Mouse (Mus musculus): ENCODE results near the gene Ifrd2. TPM values are rescaled to one million over a fixed set of nuclear protein-coding genes. Genes with fewer than 3 reads are reported as not detected.
"Not testable (repeated sequence)": the region's sequence is repeated elsewhere in the genome, so short reads cannot be mapped to it uniquely, and the experiment has no call there.

Gene Ifrd2
- total RNA-seq, 4 experiments from 2014 or later, result 51.3 to 56.2 (median 54.0) TPM

GRCm38 (mm10) chr9:107551890-107552355, 35.5 kb upstream of the Ifrd2 start:
- DNase-seq (ENCODE audit: low spot score in 2 of 2), result no peak

GRCm38 (mm10) chr9:107552690-107553393, 34.6 kb upstream of the Ifrd2 start:
- DNase-seq (ENCODE audit: low spot score in 2 of 2), result no peak

GRCm38 (mm10) chr9:107553541-107554318, 33.7 kb upstream of the Ifrd2 start:
- no peak for DNase-seq (ENCODE audit: low spot score in 2 of 2)

- DNase-seq (ENCODE audit: low spot score in 2 of 2), result peak; percentile 91 to 95
Observed at GRCm38 (mm10) chr9:107554319-107554825, 33.1 kb upstream of the Ifrd2 start.

- peak; percentile 55 to 57 for DNase-seq (ENCODE audit: low spot score in 2 of 2)
Observed at GRCm38 (mm10) chr9:107555031-107555457, 32.4 kb upstream of the Ifrd2 start.

- DNase-seq (ENCODE audit: low spot score in 2 of 2), result no peak
Observed at GRCm38 (mm10) chr9:107555701-107556100, 31.7 kb upstream of the Ifrd2 start.

- no peak for DNase-seq (ENCODE audit: low spot score in 2 of 2)
Observed at GRCm38 (mm10) chr9:107556346-107556745, 31.1 kb upstream of the Ifrd2 start.

GRCm38 (mm10) chr9:107563029-107563581, 24.3 kb upstream of the Ifrd2 start, which contains the start of gene Tusc2:
Gene Tusc2, plus strand, starts transcription at chr9:107563255.
- peak; percentile 91 for DNase-seq (ENCODE audit: low spot score in 2 of 2)

GRCm38 (mm10) chr9:107565556-107565955, 21.9 kb upstream of the Ifrd2 start:
- not testable (repeated sequence) for DNase-seq (ENCODE audit: low spot score in 2 of 2)

- peak; percentile 68 to 70 for DNase-seq (ENCODE audit: low spot score in 2 of 2)
Observed at GRCm38 (mm10) chr9:107566041-107566709, 21.3 kb upstream of the Ifrd2 start.

GRCm38 (mm10) chr9:107566855-107567254, 20.6 kb upstream of the Ifrd2 start:
- no peak for DNase-seq (ENCODE audit: low spot score in 2 of 2)

GRCm38 (mm10) chr9:107567702-107568319, 19.6 kb upstream of the Ifrd2 start, which contains the start of gene Hyal2:
Gene Hyal2, plus strand, starts transcription at chr9:107567945.
- DNase-seq (ENCODE audit: low spot score in 2 of 2), result no peak

GRCm38 (mm10) chr9:107568331-107569261, 18.8 kb upstream of the Ifrd2 start:
- peak; percentile 78 to 86 for DNase-seq (ENCODE audit: low spot score in 2 of 2)

GRCm38 (mm10) chr9:107569270-107569669, 18.2 kb upstream of the Ifrd2 start:
- no peak for DNase-seq (ENCODE audit: low spot score in 2 of 2)

GRCm38 (mm10) chr9:107570016-107570415, 17.4 kb upstream of the Ifrd2 start:
- no peak for DNase-seq (ENCODE audit: low spot score in 2 of 2)

GRCm38 (mm10) chr9:107570845-107571244, 16.6 kb upstream of the Ifrd2 start:
- DNase-seq (ENCODE audit: low spot score in 2 of 2), result no peak

- no peak for DNase-seq (ENCODE audit: low spot score in 2 of 2)
Observed at GRCm38 (mm10) chr9:107571534-107572326, 15.7 kb upstream of the Ifrd2 start.

GRCm38 (mm10) chr9:107572327-107572662, 15.1 kb upstream of the Ifrd2 start:
- no peak for DNase-seq (ENCODE audit: low spot score in 2 of 2)

GRCm38 (mm10) chr9:107573774-107574173, 13.7 kb upstream of the Ifrd2 start:
- DNase-seq (ENCODE audit: low spot score in 2 of 2), result not testable (repeated sequence)
